Mouse (Mus musculus) megakaryocyte, embryonic 14.5 days (primary cell): Measurements from ENCODE around the gene Grb2.

Source experiments
- FLI1 ChIP-seq: IDR thresholded peaks from 2 replicates; pipeline ENCODE4 v1.6.1; 2012; ENCODE audit warnings: low read length, inconsistent platforms, mixed read lengths
- GATA1 ChIP-seq: IDR thresholded peaks from 3 replicates; pipeline ENCODE4 v1.6.1; 2012; ENCODE audit warnings: mixed read lengths, low read length, inconsistent platforms, borderline replicate concordance

GRCm38 (mm10) chr11:115738275-115738885, 30.0 kb upstream of the Grb2 start:
- TF ChIP-seq GATA1 (no peak), FLI1 (no peak)
